Mouse (Mus musculus): ENCODE data around the gene Chrnd.

DNA sequence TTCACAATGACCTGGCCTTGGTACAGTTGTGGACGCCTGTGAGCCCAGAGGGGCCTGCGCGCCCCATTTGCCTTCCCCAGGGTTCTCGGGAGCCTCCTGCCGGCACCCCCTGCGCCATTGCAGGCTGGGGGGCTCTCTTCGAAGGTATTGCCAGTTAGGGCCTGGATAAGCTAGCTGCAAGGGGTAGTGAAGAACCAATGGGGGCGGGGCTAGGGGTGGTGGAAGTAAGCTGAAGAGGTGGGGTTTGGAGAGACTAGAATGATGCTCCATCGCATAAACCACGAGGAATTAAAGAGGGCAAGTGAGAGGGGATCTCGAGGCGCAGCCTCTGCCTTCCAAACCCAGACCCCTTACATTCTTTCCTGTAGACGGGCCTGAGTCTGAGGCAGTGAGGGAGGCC is 4.9 kb upstream of the Chrnd start:
- TF ChIP-seq CTCF (IDR thresholded peaks at IDR 0.05; ENCODE audit: low read depth) (no peak), EP300 (IDR thresholded peaks at IDR 0.05; ENCODE audit: low read depth) (no peak)
